Mouse (Mus musculus): ENCODE measurements around the gene Ppp1r1c. TPM values are rescaled to one million over a fixed set of nuclear protein-coding genes. Genes with fewer than 3 reads are reported as not detected.

The Ppp1r1c gene
- polyA plus RNA-seq, 1 experiment = not detected

- no peak overlapping the region for H3ac ChIP-seq (ENCODE audit: control insufficient read depth, insufficient read length, low read depth)
- H3K4me3 ChIP-seq (ENCODE audit: insufficient read depth, poor library complexity, severe bottlenecking) = no peak overlapping the region
- H3K79me3 ChIP-seq (ENCODE audit: low read depth) = no peaks in the 10 kb centered on the region
- no peaks in the 10 kb centered on the region for H3K79me2 ChIP-seq (ENCODE audit: control insufficient read depth, insufficient read depth)
- H3K27me3 ChIP-seq (ENCODE audit: control insufficient read depth, insufficient read depth, insufficient read length) = no peaks in the 10 kb centered on the region
- TF ChIP-seq FOSL1 (IDR thresholded peaks at IDR 0.05; ENCODE audit: insufficient read depth, low read length, poor library complexity, severe bottlenecking) = no peak
- TF ChIP-seq MAX (IDR thresholded peaks at IDR 0.05) = no peak
- TF ChIP-seq CEBPB (IDR thresholded peaks at IDR 0.05; ENCODE audit: low read depth) = no peak
- no peak for TF ChIP-seq CTCF (IDR thresholded peaks at IDR 0.05; ENCODE audit: control insufficient read depth, insufficient read depth, insufficient read length)
- no peak for TF ChIP-seq MYOD1 (IDR thresholded peaks at IDR 0.05; ENCODE audit: control insufficient read depth, insufficient read length, low read depth)
- TF ChIP-seq MYOG (IDR thresholded peaks at IDR 0.05; ENCODE audit: control insufficient read depth, extremely low read depth, insufficient read length) = no peak
- no peak for TF ChIP-seq USF1 (IDR thresholded peaks at IDR 0.05; ENCODE audit: low read depth)
- no peaks in the 10 kb centered on the region for H3K36me3 ChIP-seq (ENCODE audit: control insufficient read depth, insufficient read depth)
These were observed 61.0 kb downstream of the Ppp1r1c start for GRCm38 (mm10) chr2:79768625-79769024.

- H3K27me3 ChIP-seq (ENCODE audit: control insufficient read depth, insufficient read depth, insufficient read length) = no peaks in the 10 kb centered on the region
- no peaks in the 10 kb centered on the region for H3K79me2 ChIP-seq (ENCODE audit: control insufficient read depth, insufficient read depth)
- no peaks in the 10 kb centered on the region for H3K79me3 ChIP-seq (ENCODE audit: low read depth)
- no peak overlapping the region for H3ac ChIP-seq (ENCODE audit: control insufficient read depth, insufficient read length, low read depth)
- H3K36me3 ChIP-seq (ENCODE audit: control insufficient read depth, insufficient read depth) = no peaks in the 10 kb centered on the region
- no peak for TF ChIP-seq FOSL1 (IDR thresholded peaks at IDR 0.05; ENCODE audit: insufficient read depth, low read length, poor library complexity, severe bottlenecking)
- no peak for TF ChIP-seq MYOD1 (IDR thresholded peaks at IDR 0.05; ENCODE audit: control insufficient read depth, insufficient read length, low read depth)
- TF ChIP-seq MYOG (IDR thresholded peaks at IDR 0.05; ENCODE audit: control insufficient read depth, extremely low read depth, insufficient read length) = no peak
- TF ChIP-seq MAX (IDR thresholded peaks at IDR 0.05) = no peak
- no peak for TF ChIP-seq CEBPB (IDR thresholded peaks at IDR 0.05; ENCODE audit: low read depth)
- TF ChIP-seq USF1 (IDR thresholded peaks at IDR 0.05; ENCODE audit: low read depth) = no peak
- TF ChIP-seq CTCF (IDR thresholded peaks at IDR 0.05; ENCODE audit: control insufficient read depth, insufficient read depth, insufficient read length) = no peak
- no peak overlapping the region for H3K4me3 ChIP-seq (ENCODE audit: insufficient read depth, poor library complexity, severe bottlenecking)
These were observed 62.7 kb downstream of the Ppp1r1c start for GRCm38 (mm10) chr2:79770307-79770706.

GRCm38 (mm10) chr2:79774372-79774771 lies 66.8 kb downstream of the Ppp1r1c start:
- Histone ChIP-seq H3K27me3 (ENCODE audit: control insufficient read depth, insufficient read depth, insufficient read length) (no peaks in the 10 kb centered on the region), H3K36me3 (ENCODE audit: control insufficient read depth, insufficient read depth) (no peaks in the 10 kb centered on the region), H3K79me3 (ENCODE audit: low read depth) (no peaks in the 10 kb centered on the region), H3ac (ENCODE audit: control insufficient read depth, insufficient read length, low read depth) (no peak overlapping the region), H3K79me2 (ENCODE audit: control insufficient read depth, insufficient read depth) (no peaks in the 10 kb centered on the region), H3K4me3 (ENCODE audit: insufficient read depth, poor library complexity, severe bottlenecking) (no peak overlapping the region)
- TF ChIP-seq MYOG (IDR thresholded peaks at IDR 0.05; ENCODE audit: control insufficient read depth, extremely low read depth, insufficient read length) (no peak), MAX (IDR thresholded peaks at IDR 0.05) (no peak), FOSL1 (IDR thresholded peaks at IDR 0.05; ENCODE audit: insufficient read depth, low read length, poor library complexity, severe bottlenecking) (no peak), MYOD1 (IDR thresholded peaks at IDR 0.05; ENCODE audit: control insufficient read depth, insufficient read length, low read depth) (no peak)

- Histone ChIP-seq H3K79me3 (ENCODE audit: low read depth) (no peaks in the 10 kb centered on the region), H3ac (ENCODE audit: control insufficient read depth, insufficient read length, low read depth) (no peak overlapping the region), H3K36me3 (ENCODE audit: control insufficient read depth, insufficient read depth) (no peaks in the 10 kb centered on the region), H3K79me2 (ENCODE audit: control insufficient read depth, insufficient read depth) (no peaks in the 10 kb centered on the region), H3K4me3 (ENCODE audit: insufficient read depth, poor library complexity, severe bottlenecking) (no peak overlapping the region), H3K27me3 (ENCODE audit: control insufficient read depth, insufficient read depth, insufficient read length) (no peaks in the 10 kb centered on the region)
- TF ChIP-seq MYOD1 (IDR thresholded peaks at IDR 0.05; ENCODE audit: control insufficient read depth, insufficient read length, low read depth) (no peak), FOSL1 (IDR thresholded peaks at IDR 0.05; ENCODE audit: insufficient read depth, low read length, poor library complexity, severe bottlenecking) (no peak), MAX (IDR thresholded peaks at IDR 0.05) (no peak), CTCF (IDR thresholded peaks at IDR 0.05; ENCODE audit: control insufficient read depth, insufficient read depth, insufficient read length) (no peak)
These were observed 70.2 kb downstream of the Ppp1r1c start for GRCm38 (mm10) chr2:79777801-79778200.

- no peak overlapping the region for H3ac ChIP-seq (ENCODE audit: control insufficient read depth, insufficient read length, low read depth)
- no peaks in the 10 kb centered on the region for H3K79me3 ChIP-seq (ENCODE audit: low read depth)
- TF ChIP-seq CTCF (IDR thresholded peaks at IDR 0.05; ENCODE audit: control insufficient read depth, insufficient read depth, insufficient read length) (no peak), MYOD1 (IDR thresholded peaks at IDR 0.05; ENCODE audit: control insufficient read depth, insufficient read length, low read depth) (no peak), FOSL1 (IDR thresholded peaks at IDR 0.05; ENCODE audit: insufficient read depth, low read length, poor library complexity, severe bottlenecking) (no peak), MAX (IDR thresholded peaks at IDR 0.05) (no peak), USF1 (IDR thresholded peaks at IDR 0.05; ENCODE audit: low read depth) (no peak), MYOG (IDR thresholded peaks at IDR 0.05; ENCODE audit: control insufficient read depth, extremely low read depth, insufficient read length) (no peak), CEBPB (IDR thresholded peaks at IDR 0.05; ENCODE audit: low read depth) (no peak)
These were observed 73.2 kb downstream of the Ppp1r1c start for GRCm38 (mm10) chr2:79780772-79781171.

GRCm38 (mm10) chr2:79785541-79786134 lies 78.1 kb downstream of the Ppp1r1c start:
- TF ChIP-seq USF1 (IDR thresholded peaks at IDR 0.05; ENCODE audit: low read depth) = no peak
- H3K36me3 ChIP-seq (ENCODE audit: control insufficient read depth, insufficient read depth) = no peaks in the 10 kb centered on the region
- no peaks in the 10 kb centered on the region for H3K79me3 ChIP-seq (ENCODE audit: low read depth)
- H3K79me2 ChIP-seq (ENCODE audit: control insufficient read depth, insufficient read depth) = no peaks in the 10 kb centered on the region
- H3ac ChIP-seq (ENCODE audit: control insufficient read depth, insufficient read length, low read depth) = no peak overlapping the region
- H3K4me3 ChIP-seq (ENCODE audit: insufficient read depth, poor library complexity, severe bottlenecking) = no peak overlapping the region
- no peaks in the 10 kb centered on the region for H3K27me3 ChIP-seq (ENCODE audit: control insufficient read depth, insufficient read depth, insufficient read length)

More at GRCm38 (mm10) chr2:79780772-79781171, 73.2 kb downstream of the Ppp1r1c start:
- H3K4me3 ChIP-seq (ENCODE audit: insufficient read depth, poor library complexity, severe bottlenecking) = no peak overlapping the region
- H3K36me3 ChIP-seq (ENCODE audit: control insufficient read depth, insufficient read depth) = no peaks in the 10 kb centered on the region
- no peaks in the 10 kb centered on the region for H3K27me3 ChIP-seq (ENCODE audit: control insufficient read depth, insufficient read depth, insufficient read length)
- H3K79me2 ChIP-seq (ENCODE audit: control insufficient read depth, insufficient read depth) = no peaks in the 10 kb centered on the region
